Mouse (Mus musculus): ENCODE results near the gene Ranbp10. TPM values are rescaled to one million over a fixed set of nuclear protein-coding genes. Genes with fewer than 3 reads are reported as not detected.

Ranbp10 gene
- polyA plus RNA-seq, 1 experiment from 2014 or later = 8.1 TPM

DNA sequence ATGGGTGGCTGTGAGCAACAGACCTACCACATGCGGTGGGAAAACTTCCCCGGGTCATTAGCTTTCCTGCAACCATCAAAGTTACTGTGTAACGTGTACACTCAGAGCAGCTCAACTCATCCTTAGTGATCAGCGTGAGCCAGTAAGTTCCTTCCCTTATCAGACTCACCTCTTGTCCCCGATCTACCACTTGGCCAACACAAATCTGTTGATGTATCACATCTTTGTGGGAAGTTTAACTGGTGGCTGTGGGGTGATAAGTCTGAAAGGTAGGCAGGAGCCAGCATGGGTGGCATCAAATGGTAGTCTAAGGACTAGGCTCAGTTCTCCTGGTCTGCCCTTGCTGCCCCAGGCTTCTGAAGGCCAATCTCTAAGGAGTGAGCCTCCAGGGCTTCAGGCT, 95.0 kb downstream of the Ranbp10 start:
- H3K36me3 ChIP-seq (ENCODE audit: control insufficient read depth, insufficient read depth, low read length) = peaks cover 16% of the 10 kb centered on the region
- H3K9me3 ChIP-seq (replicated peaks; ENCODE audit: control insufficient read depth, low read length) = no peaks in the 10 kb centered on the region
- no peak overlapping the region for H3K9ac ChIP-seq (ENCODE audit: low read length)
- no peaks in the 10 kb centered on the region for H3K4me1 ChIP-seq (ENCODE audit: control insufficient read depth, insufficient read depth, low read length)
- H3K27ac ChIP-seq (ENCODE audit: low read depth, low read length) = no peak overlapping the region
- H3K4me2 ChIP-seq (ENCODE audit: low read length) = no peak overlapping the region
- ATAC-seq = no peak
- H3K4me3 ChIP-seq (ENCODE audit: low read depth, low read length) = no peak overlapping the region
- no peaks in the 10 kb centered on the region for H3K27me3 ChIP-seq (replicated peaks; ENCODE audit: control insufficient read depth, insufficient read depth, low read length)
- DNase-seq (ENCODE audit: low spot score) = no peak
- WGBS = 94% methylated on average over 5 of the region's 5 CpGs

DNA sequence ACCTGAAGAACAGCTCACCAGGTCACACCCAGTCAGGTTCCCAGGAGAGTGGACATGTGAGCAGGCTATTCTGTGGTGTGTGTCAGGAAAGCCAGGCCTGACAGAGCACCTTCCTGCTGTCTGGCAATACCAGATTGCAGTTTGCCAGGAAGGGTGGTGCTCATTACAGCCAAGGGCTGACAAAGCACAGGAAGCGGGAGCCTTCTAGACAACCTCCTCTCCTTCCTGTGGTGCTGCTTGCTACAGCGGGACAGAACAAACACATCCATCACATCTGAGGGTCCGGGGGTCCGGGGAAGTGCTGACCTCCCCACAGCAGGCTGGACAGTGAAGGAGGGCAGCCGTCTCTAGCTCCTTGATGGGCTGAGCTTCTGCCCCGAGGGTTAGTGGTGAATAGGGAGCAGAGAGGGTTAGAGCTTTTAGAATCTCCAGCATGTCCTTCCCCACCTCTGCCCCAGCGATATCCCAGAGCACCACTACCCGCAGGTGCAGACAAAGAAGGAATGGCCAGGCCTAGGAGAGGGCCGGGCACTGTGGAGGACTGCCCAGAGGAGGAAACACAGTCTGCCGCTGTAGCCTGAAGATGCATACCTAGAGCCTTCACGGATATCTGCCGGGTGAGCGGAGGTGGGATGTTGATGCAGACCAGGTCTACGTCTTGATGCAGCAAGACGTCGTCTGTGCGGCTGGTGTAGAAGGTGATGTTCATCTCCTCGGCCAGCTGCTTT, 99.6 kb downstream of the Ranbp10 start:
- Histone ChIP-seq H3K4me1 (ENCODE audit: control insufficient read depth, insufficient read depth, low read length) (no peaks in the 10 kb centered on the region), H3K4me3 (ENCODE audit: low read depth, low read length) (no peak overlapping the region), H3K27me3 (replicated peaks; ENCODE audit: control insufficient read depth, insufficient read depth, low read length) (no peaks in the 10 kb centered on the region), H3K4me2 (ENCODE audit: low read length) (no peak overlapping the region), H3K36me3 (ENCODE audit: control insufficient read depth, insufficient read depth, low read length) (peaks cover 47% of the 10 kb centered on the region), H3K27ac (ENCODE audit: low read depth, low read length) (no peak overlapping the region), H3K9me3 (replicated peaks; ENCODE audit: control insufficient read depth, low read length) (no peaks in the 10 kb centered on the region), H3K9ac (ENCODE audit: low read length) (no peak overlapping the region)
- WGBS = 94% methylated on average over 18 of the region's 18 CpGs
- DNase-seq (ENCODE audit: low spot score) = no peak
- no peak for ATAC-seq

DNA sequence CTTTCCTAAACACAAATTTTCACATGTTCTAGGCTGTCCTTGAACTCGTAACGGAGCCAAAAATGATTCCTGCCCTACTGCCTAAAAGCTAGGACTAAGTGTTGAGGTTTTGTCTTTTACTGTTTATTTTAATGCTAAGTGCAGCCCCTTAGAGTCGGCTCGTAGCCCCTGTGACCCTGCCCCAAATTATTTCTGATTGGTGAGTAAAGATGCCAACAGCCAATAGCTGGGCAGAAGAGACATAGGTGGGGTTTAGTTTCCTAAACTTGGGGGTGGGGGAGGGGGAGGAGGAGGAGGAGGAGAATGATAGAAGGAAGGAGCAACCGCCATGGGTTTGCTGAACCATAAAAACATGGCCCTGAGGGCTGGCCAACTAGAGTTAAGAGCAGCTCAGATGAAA, 101.4 kb downstream of the Ranbp10 start:
- no peak overlapping the region for H3K9ac ChIP-seq (ENCODE audit: low read length)
- no peak overlapping the region for H3K4me3 ChIP-seq (ENCODE audit: low read depth, low read length)
- 86% methylated on average over 5 of the region's 5 CpGs for WGBS
- H3K36me3 ChIP-seq (ENCODE audit: control insufficient read depth, insufficient read depth, low read length) = peaks cover 53% of the 10 kb centered on the region
- no peak overlapping the region for H3K27ac ChIP-seq (ENCODE audit: low read depth, low read length)
- H3K9me3 ChIP-seq (replicated peaks; ENCODE audit: control insufficient read depth, low read length) = no peaks in the 10 kb centered on the region
- H3K27me3 ChIP-seq (replicated peaks; ENCODE audit: control insufficient read depth, insufficient read depth, low read length) = no peaks in the 10 kb centered on the region
- no peaks in the 10 kb centered on the region for H3K4me1 ChIP-seq (ENCODE audit: control insufficient read depth, insufficient read depth, low read length)
- no peak overlapping the region for H3K4me2 ChIP-seq (ENCODE audit: low read length)
- DNase-seq (ENCODE audit: low spot score) (no peak), ATAC-seq (no peak)

DNA sequence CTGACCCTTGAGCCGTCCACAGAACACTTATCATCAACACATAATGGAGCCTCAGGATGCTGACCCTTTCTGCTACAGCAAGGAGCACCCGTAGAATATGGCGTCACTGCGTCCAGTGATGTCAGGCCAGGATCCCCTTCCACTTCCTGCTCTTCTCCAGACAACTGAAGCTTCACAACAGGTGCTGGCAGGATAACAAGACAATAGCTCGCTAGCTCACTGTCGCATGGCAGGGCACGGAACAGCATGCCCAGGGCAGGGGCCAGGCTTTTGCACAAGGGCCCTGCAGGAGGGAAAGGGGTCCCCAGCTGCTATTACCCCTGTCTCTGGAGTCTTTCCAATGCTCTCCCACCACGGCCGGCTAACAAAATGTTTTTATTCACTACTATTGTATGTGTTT, 104.3 kb downstream of the Ranbp10 start:
- Histone ChIP-seq H3K27ac (ENCODE audit: low read depth, low read length) (no peak overlapping the region), H3K4me2 (ENCODE audit: low read length) (no peak overlapping the region), H3K9ac (ENCODE audit: low read length) (no peak overlapping the region), H3K4me1 (ENCODE audit: control insufficient read depth, insufficient read depth, low read length) (no peaks in the 10 kb centered on the region), H3K4me3 (ENCODE audit: low read depth, low read length) (no peak overlapping the region), H3K27me3 (replicated peaks; ENCODE audit: control insufficient read depth, insufficient read depth, low read length) (no peaks in the 10 kb centered on the region), H3K36me3 (ENCODE audit: control insufficient read depth, insufficient read depth, low read length) (peaks cover 47% of the 10 kb centered on the region), H3K9me3 (replicated peaks; ENCODE audit: control insufficient read depth, low read length) (no peaks in the 10 kb centered on the region)
- no peak for ATAC-seq
- DNase-seq (ENCODE audit: low spot score) = no peak
- 90% methylated on average over 9 of the region's 9 CpGs for WGBS

- peaks cover 41% of the 10 kb centered on the region for H3K36me3 ChIP-seq (ENCODE audit: control insufficient read depth, insufficient read depth, low read length)
- no peaks in the 10 kb centered on the region for H3K27me3 ChIP-seq (replicated peaks; ENCODE audit: control insufficient read depth, insufficient read depth, low read length)
- H3K9me3 ChIP-seq (replicated peaks; ENCODE audit: control insufficient read depth, low read length) = no peaks in the 10 kb centered on the region
- H3K9ac ChIP-seq (ENCODE audit: low read length) = no peak overlapping the region
- H3K4me1 ChIP-seq (ENCODE audit: control insufficient read depth, insufficient read depth, low read length) = no peaks in the 10 kb centered on the region
- 90% methylated on average over 4 of the region's 4 CpGs for WGBS
- no peak overlapping the region for H3K4me3 ChIP-seq (ENCODE audit: low read depth, low read length)
- H3K27ac ChIP-seq (ENCODE audit: low read depth, low read length) = no peak overlapping the region
- ATAC-seq (no peak), DNase-seq (ENCODE audit: low spot score) (no peak)
- H3K4me2 ChIP-seq (ENCODE audit: low read length) = no peak overlapping the region
Observed at GRCm38 (mm10) chr8:105719637-105720036, 107.5 kb downstream of the Ranbp10 start.

Other genes with a start within 250 kb of the Ranbp10 start
- gene Ripor1, start 222.1 kb downstream of the Ranbp10 start, polyA plus RNA-seq (2014; fragmentation: Nextera tagmentation; extraction: Ambion mirVana) = 14.9 and 21.7 TPM in 2 replicates
- gene Ctcf, start 190.8 kb downstream of the Ranbp10 start, polyA plus RNA-seq (2014; fragmentation: Nextera tagmentation; extraction: Ambion mirVana) = 100 and 108 TPM in 2 replicates
- 0.72 and 1.8 TPM in 2 replicates for gene Agrp, start 190.0 kb downstream of the Ranbp10 start, polyA plus RNA-seq (2014; fragmentation: Nextera tagmentation; extraction: Ambion mirVana)
- gene Carmil2, start 141.1 kb downstream of the Ranbp10 start, polyA plus RNA-seq (2014; fragmentation: Nextera tagmentation; extraction: Ambion mirVana) = 6.0 and 8.4 TPM in 2 replicates
- gene Acd, start 126.2 kb downstream of the Ranbp10 start, polyA plus RNA-seq (2014; fragmentation: Nextera tagmentation; extraction: Ambion mirVana) = 79.7 and 89.5 TPM in 2 replicates
- gene Pard6a, start 126.2 kb downstream of the Ranbp10 start, polyA plus RNA-seq (2014; fragmentation: Nextera tagmentation; extraction: Ambion mirVana) = 48.1 and 54.6 TPM in 2 replicates
- 0.20 and 0.34 TPM in 2 replicates for gene 4933405L10Rik, start 119.7 kb downstream of the Ranbp10 start, polyA plus RNA-seq (2014; fragmentation: Nextera tagmentation; extraction: Ambion mirVana)
- 18.9 and 19.0 TPM in 2 replicates for gene Enkd1, start 119.1 kb downstream of the Ranbp10 start, polyA plus RNA-seq (2014; fragmentation: Nextera tagmentation; extraction: Ambion mirVana)
- gene Gfod2, start 68.7 kb downstream of the Ranbp10 start, polyA plus RNA-seq (2014; fragmentation: Nextera tagmentation; extraction: Ambion mirVana) = 62.9 and 70.6 TPM in 2 replicates
- gene Tsnaxip1, start 381 bp upstream of the Ranbp10 start, polyA plus RNA-seq (2014; fragmentation: Nextera tagmentation; extraction: Ambion mirVana) = 0.83 TPM in 2 replicates
- gene Cenpt, start 25.9 kb upstream of the Ranbp10 start, polyA plus RNA-seq (2014; fragmentation: Nextera tagmentation; extraction: Ambion mirVana) = 50.7 and 51.8 TPM in 2 replicates
- gene Thap11, start 27.8 kb upstream of the Ranbp10 start, polyA plus RNA-seq (2014; fragmentation: Nextera tagmentation; extraction: Ambion mirVana) = 51.7 and 60.8 TPM in 2 replicates
- gene Nutf2, start 33.2 kb upstream of the Ranbp10 start, polyA plus RNA-seq (2014; fragmentation: Nextera tagmentation; extraction: Ambion mirVana) = 224 and 283 TPM in 2 replicates
- gene Edc4, start 53.5 kb upstream of the Ranbp10 start, polyA plus RNA-seq (2014; fragmentation: Nextera tagmentation; extraction: Ambion mirVana) = 27.9 and 39.4 TPM in 2 replicates
- 0.42 and 0.66 TPM in 2 replicates for gene Nrn1l, start 66.2 kb upstream of the Ranbp10 start, polyA plus RNA-seq (2014; fragmentation: Nextera tagmentation; extraction: Ambion mirVana)
- 8.2 and 8.5 TPM in 2 replicates for gene Pskh1, start 73.1 kb upstream of the Ranbp10 start, polyA plus RNA-seq (2014; fragmentation: Nextera tagmentation; extraction: Ambion mirVana)
- gene Ctrl, start 106.5 kb upstream of the Ranbp10 start, polyA plus RNA-seq (2014; fragmentation: Nextera tagmentation; extraction: Ambion mirVana) = 1.9 and 2.5 TPM in 2 replicates
- 48.2 and 57.8 TPM in 2 replicates for gene Psmb10, start 111.1 kb upstream of the Ranbp10 start, polyA plus RNA-seq (2014; fragmentation: Nextera tagmentation; extraction: Ambion mirVana)
- gene Lcat, start 116.0 kb upstream of the Ranbp10 start, polyA plus RNA-seq (2014; fragmentation: Nextera tagmentation; extraction: Ambion mirVana) = 0.17 and 0.48 TPM in 2 replicates
- gene Slc12a4, start 138.7 kb upstream of the Ranbp10 start, polyA plus RNA-seq (2014; fragmentation: Nextera tagmentation; extraction: Ambion mirVana) = 5.1 and 9.4 TPM in 2 replicates
- not detected in 2 replicates for gene Dpep3, start 152.1 kb upstream of the Ranbp10 start, polyA plus RNA-seq (2014; fragmentation: Nextera tagmentation; extraction: Ambion mirVana)
- gene Dus2, start 164.0 kb upstream of the Ranbp10 start, polyA plus RNA-seq (2014; fragmentation: Nextera tagmentation; extraction: Ambion mirVana) = 18.4 and 20.3 TPM in 2 replicates
- gene Dpep2nb, start 178.6 kb upstream of the Ranbp10 start, polyA plus RNA-seq (2014; fragmentation: Nextera tagmentation; extraction: Ambion mirVana) = not detected in 2 replicates
- gene Ddx28, start 184.5 kb upstream of the Ranbp10 start, polyA plus RNA-seq (2014; fragmentation: Nextera tagmentation; extraction: Ambion mirVana) = 21.6 and 22.2 TPM in 2 replicates
- gene Nfatc3, start 231.5 kb upstream of the Ranbp10 start, polyA plus RNA-seq (2014; fragmentation: Nextera tagmentation; extraction: Ambion mirVana) = 2.6 and 2.7 TPM in 2 replicates

All from forebrain, embryonic 14.5 days (tissue).